Mouse (Mus musculus) liver, adult 2 months (tissue): Measurements from ENCODE around the gene Cenpu.
A peak's percentile ranks its signal among the peaks of the same experiment; 100 is the strongest.

Experiments used
- CTCF ChIP-seq: fragments of 200-500 bp; IDR thresholded peaks from 2 replicates; pipeline ENCODE4 v1.5.1; 2011; ENCODE audit warnings: low read depth, low read length, control low read depth
- POLR2A ChIP-seq: fragments of 200-500 bp; IDR thresholded peaks from 2 replicates; pipeline ENCODE4 v1.6.1; 2011; ENCODE audit warnings: low read length, control low read depth; ENCODE audit not compliant: insufficient read depth; ENCODE audit errors: extremely low read depth

DNA sequence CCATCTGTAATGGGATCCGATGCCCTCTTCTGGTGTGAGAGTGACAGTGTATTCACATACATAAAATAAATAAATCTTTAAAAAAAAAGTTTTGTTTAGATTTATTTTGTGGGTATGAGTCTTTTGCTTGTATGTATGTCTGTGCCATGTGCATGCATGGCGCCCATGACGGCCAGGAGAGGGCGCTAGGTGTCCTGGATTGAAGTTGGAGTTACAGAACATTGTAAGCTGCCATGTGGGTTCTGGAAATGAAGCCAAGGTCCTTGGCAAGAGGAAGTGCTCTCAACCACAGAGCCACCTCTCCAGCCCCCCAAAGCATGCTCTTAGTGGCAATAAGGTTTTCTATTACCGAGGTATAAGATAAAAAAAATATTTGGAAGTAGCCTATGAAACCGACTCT is 7.6 kb downstream of the Cenpu start:
- TF ChIP-seq POLR2A (no peak), CTCF (peak; percentile 68)
